Mouse (Mus musculus): ENCODE measurements around the gene Gm11060. TPM values are rescaled to one million over a fixed set of nuclear protein-coding genes. Genes with fewer than 3 reads are reported as not detected.

Gm11060 gene
- polyA plus RNA-seq, 1 experiment from 2014 or later = not detected

- Histone ChIP-seq H3K27me3 (ENCODE audit: insufficient read depth, low read length) (peaks cover 56% of the 10 kb centered on the region), H3K4me2 (no peak overlapping the region), H3K9me3 (ENCODE audit: low read depth, low read length) (no peaks in the 10 kb centered on the region), H3K4me3 (ENCODE audit: low read depth, low read length) (no peak overlapping the region), H3K27ac (ENCODE audit: low read depth) (no peak overlapping the region), H3K36me3 (ENCODE audit: insufficient read depth) (no peaks in the 10 kb centered on the region), H3K4me1 (ENCODE audit: insufficient read depth) (no peaks in the 10 kb centered on the region), H3K9ac (no peak overlapping the region)
- WGBS = 45% methylated on average over 7 of the region's 7 CpGs
- ATAC-seq (ENCODE audit: insufficient read depth) (no peak), DNase-seq (no peak)
- no peak for TF ChIP-seq CTCF (IDR thresholded peaks at IDR 0.05; ENCODE audit: low read depth)
Observed at GRCm38 (mm10) chr2:105139471-105139870, 47.7 kb downstream of the Gm11060 start.

DNA sequence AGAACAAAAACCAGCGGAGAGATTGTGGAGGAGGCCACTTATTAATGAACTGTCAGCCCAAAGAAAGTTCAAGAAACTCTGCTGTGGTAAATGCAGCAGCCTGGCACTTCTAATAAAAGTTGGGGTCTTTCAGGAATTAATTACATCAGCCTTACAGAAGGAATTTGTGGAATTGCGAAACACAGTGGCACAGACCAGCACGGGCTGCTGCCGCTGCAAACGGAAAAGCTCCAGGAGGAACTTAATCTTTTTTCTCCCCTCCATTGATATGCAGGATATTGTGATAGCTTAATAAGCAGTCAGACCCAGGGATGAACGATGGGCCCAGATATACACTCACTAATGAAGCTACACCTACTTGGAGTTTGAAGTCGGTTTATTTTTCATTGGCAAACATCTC is 49.6 kb downstream of the Gm11060 start:
- DNase-seq = peak; percentile 31

More for the DNA sequence above, 49.6 kb downstream of the Gm11060 start:
- WGBS = 32% methylated on average over 7 of the region's 7 CpGs
- Histone ChIP-seq H3K27me3 (ENCODE audit: insufficient read depth, low read length) (peaks cover 37% of the 10 kb centered on the region), H3K4me3 (ENCODE audit: low read depth, low read length) (no peak overlapping the region), H3K4me1 (ENCODE audit: insufficient read depth) (no peaks in the 10 kb centered on the region), H3K36me3 (ENCODE audit: insufficient read depth) (no peaks in the 10 kb centered on the region), H3K27ac (ENCODE audit: low read depth) (no peak overlapping the region), H3K9me3 (ENCODE audit: low read depth, low read length) (no peaks in the 10 kb centered on the region), H3K4me2 (no peak overlapping the region), H3K9ac (no peak overlapping the region)
- TF ChIP-seq CTCF (IDR thresholded peaks at IDR 0.05; ENCODE audit: low read depth) = no peak
- no peak for ATAC-seq (ENCODE audit: insufficient read depth)

Other genes with a start within 250 kb of the Gm11060 start
- 2.3 and 3.9 TPM in 2 replicates for gene Prrg4, start 242.1 kb upstream of the Gm11060 start, polyA plus RNA-seq (2014; fragmentation: Nextera tagmentation; extraction: Ambion mirVana)
- gene Ccdc73, start 224.2 kb upstream of the Gm11060 start, polyA plus RNA-seq (2014; fragmentation: Nextera tagmentation; extraction: Ambion mirVana) = 5.7 and 5.8 TPM in 2 replicates
- 321 and 324 TPM in 2 replicates for gene Eif3m, start 74.9 kb upstream of the Gm11060 start, polyA plus RNA-seq (2014; fragmentation: Nextera tagmentation; extraction: Ambion mirVana)
- gene Wt1, start 34.5 kb downstream of the Gm11060 start, polyA plus RNA-seq (2014; fragmentation: Nextera tagmentation; extraction: Ambion mirVana) = 8.9 and 9.0 TPM in 2 replicates
- gene Them7, start 132.3 kb downstream of the Gm11060 start, polyA plus RNA-seq (2014; fragmentation: Nextera tagmentation; extraction: Ambion mirVana) = 0.16 and 0.18 TPM in 2 replicates